ENCODE assay signal across 13 mouse cellular contexts in genomic region chr2:168428375-168428901, GRCm38 (mm10).
DNase-seq lines count a peak whose midpoint lies in the region; ATAC-seq and TF ChIP-seq lines count a peak whose summit lies in the region.
"Had no signal": no experiment of that assay in that cellular context is flagged by ENCODE, and none has a peak within 500 bp of the region (broad histone marks: within the 10 kb centered on the region; RNA-seq: fewer than 3 reads in every experiment).

No protein-coding gene starts in this region.

- no peaks in the 10 kb centered on the region for H3K9me3 ChIP-seq in liver, embryonic 14.5 days (ENCODE audit: control insufficient read depth, low read length)
- no peaks in the 10 kb centered on the region; the same call in 1 of the 2 replicates for H3K9me3 ChIP-seq in liver, embryonic 11.5 days (ENCODE audit: control insufficient read depth, low read length)
- H3K9me3 ChIP-seq: forebrain, embryonic 12.5 days; neural tube, embryonic 12.5 days had no signal

- H3K79me2 ChIP-seq in C2C12 (ENCODE audit: control insufficient read depth, insufficient read depth), result no peaks in the 10 kb centered on the region

- no peak overlapping the region for H3K9ac ChIP-seq in liver, embryonic 14.5 days (replicated peaks)
- no peak overlapping the region for H3K9ac ChIP-seq in liver, embryonic 11.5 days (ENCODE audit: low read depth, low read length)
- H3K9ac ChIP-seq: forebrain, embryonic 12.5 days; neural tube, embryonic 12.5 days had no signal

- TF ChIP-seq EP300 in liver, embryonic 14.5 days (IDR thresholded peaks at IDR 0.05; ENCODE audit: low read depth), result no peak

- no peak for TF ChIP-seq POLR2A in embryonic fibroblast, embryonic 13.5 days (IDR thresholded peaks at IDR 0.05; ENCODE audit: low read depth, low read length)

- WGBS in liver, embryonic 14.5 days (ENCODE audit: insufficient replicate concordance), result 65% methylated on average over 5 of the region's 5 CpGs
- 82% methylated on average over 5 of the region's 5 CpGs for WGBS in liver, embryonic 11.5 days

- no peaks in the 10 kb centered on the region for H3K4me1 ChIP-seq in liver, embryonic 14.5 days (replicated peaks; ENCODE audit: control insufficient read depth in 2 of 2, insufficient read depth in 2 of 2, low read length in 1 of 2)
- no peaks in the 10 kb centered on the region for H3K4me1 ChIP-seq in liver, embryonic 11.5 days (replicated peaks; ENCODE audit: control insufficient read depth, insufficient read depth, low read length)
- no peaks in the 10 kb centered on the region for H3K4me1 ChIP-seq in embryonic fibroblast, embryonic 13.5 days (ENCODE audit: control insufficient read depth, insufficient read depth, low read length)

- H3K4me3 ChIP-seq in liver, embryonic 14.5 days (ENCODE audit: insufficient read depth in 1 of 2, low read depth in 2 of 2, low read length in 2 of 2), result no peak overlapping the region
- no peak overlapping the region for H3K4me3 ChIP-seq in liver, embryonic 11.5 days (ENCODE audit: low read depth, low read length)
- no peak overlapping the region for H3K4me3 ChIP-seq in C2C12 (ENCODE audit: insufficient read depth, poor library complexity, severe bottlenecking)
- no peak overlapping the region for H3K4me3 ChIP-seq in embryonic fibroblast, embryonic 13.5 days (ENCODE audit: insufficient read depth, low read length)
- H3K4me3 ChIP-seq: forebrain, embryonic 12.5 days; heart, embryonic 10.5 days; neural tube, embryonic 12.5 days had no signal

- no peak overlapping the region for H3K27ac ChIP-seq in liver, embryonic 14.5 days
- H3K27ac ChIP-seq in liver, embryonic 11.5 days (ENCODE audit: low read depth, low read length), result no peak overlapping the region
- H3K27ac ChIP-seq in embryonic fibroblast, embryonic 13.5 days (ENCODE audit: insufficient read depth, low read length), result no peak overlapping the region
- H3K27ac ChIP-seq: forebrain, embryonic 12.5 days; heart, embryonic 10.5 days; neural tube, embryonic 12.5 days had no signal

- ATAC-seq in liver, embryonic 14.5 days (ENCODE audit: insufficient read depth), result no peak
- ATAC-seq in liver, embryonic 11.5 days (replicated peaks; ENCODE audit: low FRiP score), result no peak

- no peaks in the 10 kb centered on the region for H3K27me3 ChIP-seq in liver, embryonic 14.5 days (ENCODE audit: control insufficient read depth, insufficient read depth, low read length)
- no peaks in the 10 kb centered on the region; the same call in 1 of the 2 replicates for H3K27me3 ChIP-seq in liver, embryonic 11.5 days (replicated peaks; ENCODE audit: control insufficient read depth, insufficient read depth, low read length)
- peaks cover 19% of the 10 kb centered on the region for H3K27me3 ChIP-seq in C2C12 (ENCODE audit: control insufficient read depth, insufficient read depth, insufficient read length)
- H3K27me3 ChIP-seq: neural tube, embryonic 12.5 days had no signal

- TF ChIP-seq CTCF in liver, embryonic 14.5 days (IDR thresholded peaks at IDR 0.05; ENCODE audit: low read depth), result peak; percentile 69
- TF ChIP-seq CTCF in C2C12 (IDR thresholded peaks at IDR 0.05; ENCODE audit: control insufficient read depth, insufficient read depth, insufficient read length), result no peak
- peak; percentile 28; the same call in 1 of the 2 replicates for TF ChIP-seq CTCF in embryonic fibroblast, embryonic 13.5 days (IDR thresholded peaks at IDR 0.05; ENCODE audit: borderline replicate concordance, insufficient read depth, low read length)

- no peaks in the 10 kb centered on the region for H3K79me3 ChIP-seq in C2C12 (ENCODE audit: low read depth)

- no peak overlapping the region for H3ac ChIP-seq in C2C12 (ENCODE audit: control insufficient read depth, insufficient read length, low read depth)

- H3K36me3 ChIP-seq in liver, embryonic 14.5 days (replicated peaks; ENCODE audit: control insufficient read depth, insufficient read depth, low read depth), result no peaks in the 10 kb centered on the region
- no peaks in the 10 kb centered on the region for H3K36me3 ChIP-seq in liver, embryonic 11.5 days (ENCODE audit: control insufficient read depth, insufficient read depth, low read length)
- H3K36me3 ChIP-seq in C2C12 (ENCODE audit: control insufficient read depth, insufficient read depth), result no peaks in the 10 kb centered on the region
- H3K36me3 ChIP-seq: forebrain, embryonic 12.5 days; heart, embryonic 10.5 days; neural tube, embryonic 12.5 days had no signal

- DNase-seq in adrenal gland, adult 2 months, result peak; percentile 5
- DNase-seq in adrenal gland, postnatal 14 days, result no peak
- DNase-seq in liver, embryonic 14.5 days (ENCODE audit: low read depth in 3 of 3, low spot score in 3 of 3), result no peak
- no peak for DNase-seq in liver, embryonic 11.5 days (ENCODE audit: low spot score)
- no peak for DNase-seq in urinary bladder, postnatal 10 days (ENCODE audit: low spot score)
- no peak for DNase-seq in urinary bladder, postnatal 36 days (ENCODE audit: low spot score in 2 of 2)
- DNase-seq: adrenal gland, postnatal 25 days; kidney, adult 11 months had no signal

- H3K4me2 ChIP-seq in liver, embryonic 14.5 days (ENCODE audit: low read depth), result no peak overlapping the region
- no peak overlapping the region for H3K4me2 ChIP-seq in liver, embryonic 11.5 days
- H3K4me2 ChIP-seq: forebrain, embryonic 12.5 days; neural tube, embryonic 12.5 days had no signal

TF ChIP-seq in C2C12, 6 proteins besides CTCF, POLR2A, EP300 and RAD21:
- TF ChIP-seq MYOD1 (IDR thresholded peaks at IDR 0.05; ENCODE audit: control insufficient read depth, insufficient read length, low read depth) (peak; percentile 11), MYOG (IDR thresholded peaks at IDR 0.05; ENCODE audit: control insufficient read depth, extremely low read depth, insufficient read length) (no peak), USF1 (IDR thresholded peaks at IDR 0.05; ENCODE audit: low read depth) (no peak), FOSL1 (IDR thresholded peaks at IDR 0.05; ENCODE audit: insufficient read depth, low read length, poor library complexity, severe bottlenecking) (peak; percentile 49), CEBPB (IDR thresholded peaks at IDR 0.05; ENCODE audit: low read depth) (no peak), MAX (IDR thresholded peaks at IDR 0.05) (no peak)
